Mouse (Mus musculus): ENCODE measurements around the gene Ubxn1. TPM values are rescaled to one million over a fixed set of nuclear protein-coding genes. Genes with fewer than 3 reads are reported as not detected.

The Ubxn1 gene
- polyA plus RNA-seq (2017; shearing (Covaris generic)): 100 to 1,000 TPM; 145 to 156 TPM

DNA sequence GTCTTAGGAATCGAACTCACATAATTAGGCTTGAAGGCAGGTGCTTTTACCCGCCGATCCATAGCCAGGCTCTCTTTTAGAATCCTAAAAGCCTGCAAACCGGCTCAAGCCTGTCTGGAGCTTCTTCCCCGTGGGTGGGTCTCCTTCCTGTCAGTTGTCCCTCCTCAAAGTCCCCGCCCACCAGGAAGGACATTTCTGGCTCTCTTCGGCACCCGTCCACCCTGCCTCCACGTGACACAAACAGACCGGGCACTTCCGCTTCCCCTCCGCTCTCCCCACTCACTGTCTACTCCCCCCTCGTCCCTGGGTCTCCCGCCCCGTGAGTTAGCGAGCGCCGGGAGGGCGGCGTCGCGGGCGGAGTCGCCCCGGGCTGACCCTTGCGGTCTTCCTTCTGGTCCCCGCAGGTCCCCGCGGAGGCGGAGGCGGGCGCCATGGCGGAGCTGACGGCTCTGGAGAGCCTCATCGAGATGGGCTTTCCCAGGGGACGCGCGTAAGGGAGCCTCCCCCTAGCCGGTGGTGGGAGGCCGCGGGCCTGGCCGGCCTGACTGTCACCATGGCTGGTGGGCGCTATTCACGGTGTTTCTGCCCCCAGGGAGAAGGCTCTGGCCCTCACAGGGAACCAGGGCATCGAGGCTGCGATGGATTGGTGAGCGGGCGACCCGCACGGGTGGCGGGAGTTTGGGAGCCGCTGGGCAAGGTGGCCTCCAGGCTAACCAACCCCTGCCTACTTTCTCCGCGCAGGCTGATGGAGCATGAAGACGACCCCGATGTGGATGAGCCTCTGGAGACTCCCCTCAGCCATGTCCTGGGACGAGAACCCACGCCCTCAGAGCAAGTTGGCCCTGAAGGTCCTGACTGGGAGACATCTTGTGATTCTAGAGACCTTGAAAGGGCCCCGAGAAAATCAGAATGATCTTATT is at the start of gene Ubxn1:
Ubxn1 (plus strand) TSS at position 230 of the 920 bp plus-strand sequence.

DNA sequence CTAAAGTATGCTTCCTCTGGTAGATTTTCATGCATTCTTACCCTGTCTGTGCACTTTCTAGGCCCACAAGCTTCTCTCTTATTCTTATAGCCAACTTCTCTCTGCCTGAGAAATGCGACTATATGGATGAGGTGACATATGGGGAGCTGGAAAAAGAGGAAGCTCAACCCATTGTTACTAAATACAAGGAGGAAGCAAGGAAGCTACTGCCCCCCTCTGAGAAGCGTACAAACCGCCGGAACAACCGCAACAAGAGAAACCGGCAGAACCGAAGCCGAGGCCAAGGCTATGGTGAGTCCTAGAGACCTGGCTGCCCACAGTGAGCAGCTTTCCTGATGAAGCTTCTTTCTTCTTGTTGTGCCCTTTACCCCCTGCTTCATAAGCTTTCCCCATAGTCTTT is 41.6 kb upstream of the Ubxn1 start, which contains the start of gene AC129217.1:
AC129217.1 (plus strand) TSS at position 114 of the 400 bp plus-strand sequence.

DNA sequence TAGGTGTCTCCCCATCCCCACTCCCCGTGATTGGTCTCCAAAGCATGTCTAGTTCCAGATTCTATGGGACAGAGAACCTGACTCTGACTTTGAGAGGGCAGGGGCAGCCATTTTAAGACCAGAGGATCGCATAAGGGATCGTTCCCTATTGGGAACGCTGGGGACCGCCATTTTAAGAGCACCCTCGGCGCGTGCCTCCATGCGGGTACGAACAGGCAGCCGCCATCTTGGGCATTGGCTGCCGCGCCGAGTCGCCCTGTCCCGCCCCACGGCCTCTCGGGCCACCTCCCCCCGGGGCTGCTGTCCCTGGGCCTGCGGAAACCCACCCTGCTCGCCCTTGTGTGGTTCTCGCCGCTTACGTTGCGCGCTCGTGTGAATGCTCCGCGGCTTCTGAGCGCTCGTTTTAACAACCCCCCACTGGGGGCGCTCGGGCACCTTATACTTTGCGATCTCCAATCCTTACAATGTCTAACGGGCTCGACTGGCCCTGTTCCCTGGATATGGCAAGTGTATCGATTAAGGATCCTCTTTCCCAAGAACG is 34.0 kb upstream of the Ubxn1 start, which contains the start of gene Bscl2:
Bscl2 (plus strand) TSS at position 217 of the 541 bp plus-strand sequence.

DNA sequence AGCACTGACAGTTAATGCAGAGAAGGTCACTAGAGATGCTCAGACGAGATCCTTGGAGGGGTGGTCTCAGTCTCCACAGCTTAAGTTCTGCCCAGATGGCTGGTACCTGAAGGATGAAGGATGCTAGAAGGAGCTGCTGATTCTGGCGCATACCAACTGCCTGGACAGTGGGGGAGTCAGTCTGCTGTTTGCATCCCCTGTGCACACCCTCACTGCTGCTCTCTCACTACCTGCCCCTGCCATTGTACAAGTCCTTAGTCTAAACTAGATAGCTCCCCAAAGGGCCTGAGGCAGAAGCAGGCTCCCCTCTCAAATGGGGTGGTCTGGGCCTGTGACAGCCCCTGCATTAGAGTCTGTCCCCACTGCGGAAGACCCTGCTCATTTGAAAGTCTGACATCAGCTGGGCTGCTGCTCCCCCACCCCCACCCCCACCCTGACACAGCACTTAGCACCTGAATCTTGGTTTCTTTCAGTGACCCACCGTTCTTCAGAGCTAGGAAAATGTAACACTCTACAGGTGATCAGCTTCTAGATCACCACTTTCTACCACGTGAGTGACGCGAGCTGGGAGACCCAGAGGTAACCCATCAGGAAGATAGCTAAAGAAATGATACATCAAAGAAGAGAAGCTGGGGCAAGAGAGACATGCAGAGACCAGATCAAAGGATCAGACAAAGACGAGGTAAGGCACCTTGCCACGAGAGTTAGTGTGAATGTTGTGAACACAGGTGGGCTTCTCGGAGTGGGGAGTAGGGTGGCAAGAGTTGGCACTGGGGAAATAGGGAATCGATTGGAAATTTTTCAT is 32.0 kb upstream of the Ubxn1 start, which contains the start of gene Gng3:
Gng3 (minus strand) TSS at position 92 of the 805 bp plus-strand sequence.

DNA sequence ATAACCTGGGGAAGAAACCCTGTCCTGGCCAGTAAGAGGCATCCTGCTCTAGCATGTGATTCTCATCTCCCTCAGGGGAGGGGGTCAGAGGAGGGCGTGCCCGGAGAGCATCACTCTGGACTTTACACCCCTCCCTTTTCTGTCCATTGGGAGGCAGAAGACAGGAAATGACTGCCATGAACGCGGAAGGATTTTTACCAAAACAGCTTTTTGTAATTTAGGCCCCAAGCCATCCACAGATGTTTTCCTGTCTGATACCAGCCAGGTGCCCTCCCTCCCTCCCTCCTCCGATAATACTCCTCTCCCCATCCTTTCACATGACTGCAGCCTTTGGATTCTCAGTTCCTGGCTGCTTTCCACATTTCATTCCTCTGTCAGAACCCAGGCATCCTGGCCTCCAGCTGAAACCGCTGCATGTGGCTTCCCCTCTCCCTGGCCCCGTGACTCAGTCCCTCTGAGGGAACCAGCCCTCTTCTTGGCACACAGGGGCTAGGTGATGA is 20.8 kb upstream of the Ubxn1 start, which contains the start of gene Lrrn4cl:
Lrrn4cl (plus strand) TSS at position 367 of the 500 bp plus-strand sequence.

DNA sequence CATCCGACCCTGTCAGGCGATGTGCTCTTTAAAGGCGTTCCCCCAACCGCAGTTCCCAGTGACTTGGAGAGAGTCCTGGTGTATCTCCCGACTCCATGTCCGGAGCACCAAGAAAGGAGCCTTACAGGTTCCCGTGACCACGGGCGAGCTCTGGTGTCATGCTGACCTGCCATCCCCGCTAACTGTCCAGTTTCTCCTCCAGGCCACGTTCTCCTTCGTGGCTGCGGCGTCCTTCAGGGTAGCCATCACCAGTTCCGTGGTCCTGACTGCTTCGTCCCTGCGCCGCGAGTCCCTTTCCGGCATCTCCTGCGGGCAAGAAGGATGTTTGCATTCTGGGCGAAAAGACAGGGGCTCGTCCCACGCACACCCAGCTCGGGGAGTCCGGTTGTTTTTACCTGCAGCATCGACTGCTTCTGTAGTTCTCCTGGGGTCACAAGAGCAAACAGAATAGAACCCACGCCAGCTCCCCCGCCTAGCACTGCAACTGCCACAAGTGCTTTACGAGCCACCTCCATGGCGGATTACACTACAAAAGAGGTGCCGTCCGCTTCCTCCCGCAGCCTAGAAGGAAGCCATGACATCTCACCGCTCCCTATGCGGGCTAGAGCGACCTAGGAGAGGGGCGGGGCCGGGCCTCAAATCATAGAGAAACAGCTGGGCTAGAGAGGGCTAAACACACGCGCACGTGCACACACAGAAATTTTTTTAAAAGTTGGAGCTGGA is 9.2 kb downstream of the Ubxn1 start, which contains the start of gene Uqcc3:
Uqcc3 (minus strand) TSS at position 613 of the 723 bp plus-strand sequence.

DNA sequence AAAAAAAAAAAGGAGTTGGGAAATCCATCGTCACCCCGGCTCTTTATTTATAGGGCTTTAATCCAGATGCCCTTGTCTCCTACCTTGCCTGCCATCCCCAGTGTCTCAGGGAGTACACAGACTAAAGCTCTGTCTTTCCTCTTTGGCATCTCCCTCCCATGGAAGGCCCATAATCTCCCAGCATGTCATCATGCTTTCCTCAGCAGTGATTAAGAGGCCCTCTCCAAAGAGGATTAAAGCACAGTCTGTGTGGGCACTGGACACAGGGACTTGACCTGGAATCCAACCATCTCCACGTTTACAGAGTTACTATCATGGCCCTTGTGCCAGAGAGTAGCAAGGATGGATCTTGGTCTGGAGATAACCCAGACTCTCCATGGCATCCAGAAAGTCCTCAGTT is 12.3 kb downstream of the Ubxn1 start, which contains the start of the genes Lbhd1 and Gm49403:
Lbhd1 (plus strand) TSS at position 117 of the 400 bp plus-strand sequence.
Gm49403 (plus strand) TSS at position 315 of the 400 bp plus-strand sequence.

DNA sequence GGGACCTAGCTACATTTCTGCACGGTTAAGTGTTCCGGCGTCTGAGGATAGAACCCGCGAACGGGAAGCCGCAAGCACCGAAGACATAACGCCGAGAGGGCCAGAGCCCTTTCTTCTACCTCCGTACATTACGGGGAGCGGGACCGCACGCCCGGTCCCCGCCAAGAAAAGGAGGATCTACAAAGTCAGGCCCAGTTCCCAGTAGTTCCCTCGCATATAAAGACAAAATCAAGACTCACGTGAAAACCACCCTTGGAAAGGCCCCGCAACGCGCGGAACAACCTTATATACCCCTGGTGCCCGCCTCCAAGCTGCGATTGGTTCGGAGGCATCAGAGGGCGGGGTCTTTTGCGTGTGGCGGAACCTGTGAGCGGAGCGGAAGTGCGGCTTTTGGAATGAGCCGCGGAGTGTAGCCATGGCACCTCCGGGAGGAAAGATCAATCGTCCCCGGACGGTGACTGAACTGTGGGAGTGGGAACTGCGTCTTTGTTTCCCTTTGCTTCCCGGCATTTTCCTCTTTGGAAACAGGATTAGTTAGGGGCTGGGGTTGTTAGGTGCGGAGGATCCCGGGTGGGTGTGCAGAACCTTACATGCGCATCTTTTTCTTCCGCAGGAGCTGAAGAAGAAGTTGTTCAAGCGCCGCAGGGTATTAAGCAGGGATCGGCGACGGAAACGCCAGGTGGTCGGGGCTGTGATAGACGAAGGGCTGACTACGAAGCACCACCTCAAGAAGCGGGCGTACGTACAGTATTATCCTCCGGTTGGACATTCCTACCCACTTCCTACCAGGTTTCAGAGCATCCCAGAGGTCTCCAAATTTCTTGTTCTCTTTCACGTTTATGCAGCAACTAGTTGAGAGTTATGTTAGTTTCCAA is 17.5 kb downstream of the Ubxn1 start, which contains the start of the genes 1810009A15Rik and Gm49416:
1810009A15Rik (plus strand) TSS at position 343 of the 875 bp plus-strand sequence.
Gm49416 (plus strand) TSS at position 416 of the 875 bp plus-strand sequence.

DNA sequence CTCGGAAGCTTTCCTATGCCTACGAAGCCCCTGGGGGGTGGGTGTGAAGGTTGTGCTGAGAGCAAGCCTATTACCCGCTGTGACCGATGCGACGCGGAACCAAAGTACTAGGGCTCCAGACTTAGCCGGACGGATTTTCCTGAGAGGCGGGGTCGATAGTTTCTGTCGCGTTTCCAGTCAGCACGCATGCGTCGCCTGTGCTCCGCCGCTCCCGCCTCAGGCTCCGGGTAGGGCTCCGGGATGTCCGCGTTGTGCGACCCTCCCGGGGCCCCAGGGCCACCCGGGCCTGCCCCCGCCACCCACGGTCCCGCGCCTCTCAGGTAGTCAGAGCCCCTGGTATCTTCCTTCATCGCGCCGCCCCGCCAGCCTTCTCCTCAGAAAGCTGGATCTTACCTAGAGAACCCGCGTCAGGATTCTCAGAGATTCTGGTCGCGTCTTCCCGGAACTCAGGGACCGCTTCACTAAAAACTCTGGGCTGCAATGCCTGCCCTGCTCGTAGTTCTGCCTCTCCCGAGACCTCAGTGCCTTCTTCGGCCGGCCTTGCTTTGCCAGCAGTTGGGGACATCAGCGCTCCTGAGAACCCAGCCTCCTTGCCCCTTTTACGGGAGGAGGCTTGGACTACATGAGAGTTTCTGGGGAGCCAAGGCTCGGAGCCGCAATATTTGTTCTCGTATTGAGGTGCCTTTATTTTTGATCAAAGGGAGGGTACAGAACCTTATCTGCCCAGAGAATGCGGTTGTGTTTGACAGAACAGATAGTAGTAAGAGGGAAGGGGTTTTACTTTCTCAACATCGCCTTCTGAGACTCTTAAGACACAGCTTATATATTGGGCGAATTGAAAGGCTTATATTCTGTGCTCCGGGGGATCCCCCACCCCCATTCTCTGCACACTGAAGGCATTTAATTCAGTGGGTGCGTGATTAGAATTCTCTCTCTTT is 21.8 kb downstream of the Ubxn1 start, which contains the start of gene Ints5:
Ints5 (plus strand) TSS at position 177 of the 938 bp plus-strand sequence.

DNA sequence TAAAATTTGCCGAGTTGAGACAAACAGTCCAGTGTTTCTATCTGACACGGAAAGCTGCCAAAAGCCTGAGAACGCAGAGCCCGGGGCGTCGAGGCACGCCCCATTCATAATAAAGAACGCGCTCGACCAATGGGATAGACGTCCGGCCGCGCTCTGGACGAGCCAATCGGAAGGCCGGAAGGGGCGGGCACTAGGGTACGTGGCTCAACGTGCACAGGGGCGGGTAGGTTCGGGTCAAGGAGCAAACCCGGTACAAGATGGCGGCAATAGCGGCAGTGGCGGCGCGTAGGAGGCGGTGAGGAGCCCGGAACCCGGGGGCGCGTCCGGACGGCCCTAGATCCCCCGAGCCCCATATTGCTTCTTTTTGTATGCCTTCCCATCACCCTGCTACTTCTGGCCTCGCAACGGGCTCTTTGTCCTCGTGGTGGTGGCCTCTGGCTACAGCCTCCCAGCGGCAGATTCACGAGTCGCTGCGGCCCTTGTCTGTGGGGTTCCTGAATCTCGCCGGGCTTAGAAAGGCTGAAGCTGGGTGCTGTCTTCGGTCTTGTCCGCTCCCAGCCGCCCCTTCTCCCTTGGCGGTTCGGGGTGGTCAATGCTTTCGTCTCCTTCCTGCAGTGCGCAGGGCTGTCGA is 26.7 kb downstream of the Ubxn1 start, which contains the start of gene Ganab:
Ganab (plus strand) TSS at position 207 of the 631 bp plus-strand sequence.

DNA sequence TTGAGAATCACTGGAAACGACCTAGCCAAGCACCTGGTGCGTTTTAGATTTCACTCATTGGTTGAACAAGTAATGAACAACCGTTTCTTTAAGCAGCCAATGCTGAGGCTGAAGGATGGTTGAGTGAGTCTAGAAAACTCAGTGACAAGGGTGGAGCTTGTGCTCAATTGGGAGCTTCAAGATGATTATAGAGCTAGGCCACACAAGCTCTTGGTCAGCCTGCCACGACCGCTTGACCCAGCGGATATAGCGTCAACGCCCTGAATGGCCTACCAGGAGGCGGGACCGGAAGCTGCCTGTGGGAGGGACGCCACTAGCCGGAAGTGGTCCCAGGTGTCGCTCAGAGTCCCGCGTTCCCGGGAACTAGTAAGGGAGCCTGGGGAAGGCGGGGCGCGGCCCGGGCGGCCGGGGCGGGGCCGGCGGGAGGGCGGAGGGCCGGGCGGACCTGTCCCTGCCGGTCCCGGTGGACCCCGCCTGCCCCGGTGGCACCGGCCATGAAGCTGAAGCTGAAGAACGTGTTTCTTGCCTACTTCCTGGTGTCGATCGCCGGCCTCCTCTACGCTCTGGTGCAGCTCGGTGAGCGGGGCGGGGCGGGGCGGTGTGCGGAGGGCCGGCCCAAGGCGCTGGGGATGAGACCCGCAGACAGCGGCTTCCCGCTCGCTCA is 48.9 kb downstream of the Ubxn1 start, which contains the start of gene B3gat3:
B3gat3 (plus strand) TSS at position 302 of the 664 bp plus-strand sequence.

Other genes starting within 250 kb of the Ubxn1 start
- gene Chrm1, start 207.7 kb upstream of the Ubxn1 start, polyA plus RNA-seq (2017; shearing (Covaris generic)): under 1 TPM; 0.07 to 0.15 TPM
- gene Slc3a2, start 148.1 kb upstream of the Ubxn1 start, polyA plus RNA-seq (2017; shearing (Covaris generic)): 100 to 1,000 TPM; 155 to 158 TPM
- 10 to 100 TPM; 67.5 to 85.9 TPM for gene Wdr74, start 135.7 kb upstream of the Ubxn1 start, polyA plus RNA-seq (2017; shearing (Covaris generic))
- gene 1700092M07Rik, start 130.8 kb upstream of the Ubxn1 start, polyA plus RNA-seq (2017; shearing (Covaris generic)): under 1 TPM in 1 of 2 experiments, not detected in 1; 0.60 TPM
- gene Stx5a, start 130.1 kb upstream of the Ubxn1 start, polyA plus RNA-seq (2017; shearing (Covaris generic)): 100 to 1,000 TPM; 143 to 155 TPM
- 100 to 1,000 TPM; 255 to 317 TPM for gene Nxf1, start 114.4 kb upstream of the Ubxn1 start, polyA plus RNA-seq (2017; shearing (Covaris generic))
- gene Tmem223, start 100.5 kb upstream of the Ubxn1 start, polyA plus RNA-seq (2017; shearing (Covaris generic)): 10 to 100 TPM; 88.2 to 88.6 TPM
- gene Tmem179b, start 97.0 kb upstream of the Ubxn1 start, polyA plus RNA-seq (2017; shearing (Covaris generic)): 100 to 1,000 TPM; 159 to 171 TPM
- gene Taf6l, start 85.1 kb upstream of the Ubxn1 start, polyA plus RNA-seq (2017; shearing (Covaris generic)): 10 to 100 TPM; 13.3 to 16.6 TPM
- 100 to 1,000 TPM; 140 to 144 TPM for gene Polr2g, start 72.9 kb upstream of the Ubxn1 start, polyA plus RNA-seq (2017; shearing (Covaris generic))
- 1 to 10 TPM; 2.7 to 4.7 TPM for gene Zbtb3, start 68.9 kb upstream of the Ubxn1 start, polyA plus RNA-seq (2017; shearing (Covaris generic))
- 10 to 100 TPM; 41.8 to 55.6 TPM for gene Ttc9c, start 52.2 kb upstream of the Ubxn1 start, polyA plus RNA-seq (2017; shearing (Covaris generic))
- gene Hnrnpul2, start 51.5 kb upstream of the Ubxn1 start, polyA plus RNA-seq (2017; shearing (Covaris generic)): 10 to 100 TPM in 1 of 2 experiments, 1 to 10 TPM in 1; 8.6 to 15.5 TPM
- not detected for gene AC129217.1, start 41.7 kb upstream of the Ubxn1 start, polyA plus RNA-seq (2017; shearing (Covaris generic))
- gene Bscl2, start 34.0 kb upstream of the Ubxn1 start, polyA plus RNA-seq (2017; shearing (Covaris generic)): 10 to 100 TPM; 87.2 to 89.9 TPM
- under 1 TPM; 0.29 to 0.80 TPM for gene Gng3, start 32.3 kb upstream of the Ubxn1 start, polyA plus RNA-seq (2017; shearing (Covaris generic))
- gene Lrrn4cl, start 20.7 kb upstream of the Ubxn1 start, polyA plus RNA-seq (2017; shearing (Covaris generic)): 1 to 10 TPM in 1 of 2 experiments, not detected in 1; 1.2 TPM
- gene Uqcc3, start 9.4 kb downstream of the Ubxn1 start, polyA plus RNA-seq (2017; shearing (Covaris generic)): 10 to 100 TPM; 71.1 to 77.2 TPM
- gene Lbhd1, start 12.2 kb downstream of the Ubxn1 start, polyA plus RNA-seq (2017; shearing (Covaris generic)): 100 to 1,000 TPM in 1 of 2 experiments, 10 to 100 TPM in 1; 99.3 to 105 TPM
- not detected for gene Gm49403, start 12.4 kb downstream of the Ubxn1 start, polyA plus RNA-seq (2017; shearing (Covaris generic))
- 10 to 100 TPM; 39.7 to 55.4 TPM for gene 1810009A15Rik, start 17.4 kb downstream of the Ubxn1 start, polyA plus RNA-seq (2017; shearing (Covaris generic))
- not detected for gene Gm49416, start 17.4 kb downstream of the Ubxn1 start, polyA plus RNA-seq (2017; shearing (Covaris generic))
- gene Ints5, start 21.5 kb downstream of the Ubxn1 start, polyA plus RNA-seq (2017; shearing (Covaris generic)): 10 to 100 TPM; 35.8 to 44.9 TPM
- 100 to 1,000 TPM; 108 to 118 TPM for gene Ganab, start 26.6 kb downstream of the Ubxn1 start, polyA plus RNA-seq (2017; shearing (Covaris generic))
- gene B3gat3, start 48.9 kb downstream of the Ubxn1 start, polyA plus RNA-seq (2017; shearing (Covaris generic)): 10 to 100 TPM; 52.1 to 63.5 TPM
- 10 to 100 TPM; 10.2 to 16.3 TPM for gene Rom1, start 57.9 kb downstream of the Ubxn1 start, polyA plus RNA-seq (2017; shearing (Covaris generic))
- 100 to 1,000 TPM in 1 of 2 experiments, 10 to 100 TPM in 1; 77.4 to 100 TPM for gene Eml3, start 58.1 kb downstream of the Ubxn1 start, polyA plus RNA-seq (2017; shearing (Covaris generic))
- 100 to 1,000 TPM; 231 to 276 TPM for gene Mta2, start 70.4 kb downstream of the Ubxn1 start, polyA plus RNA-seq (2017; shearing (Covaris generic))
- 10 to 100 TPM; 37.6 to 40.5 TPM for gene Tut1, start 82.4 kb downstream of the Ubxn1 start, polyA plus RNA-seq (2017; shearing (Covaris generic))
- 100 to 1,000 TPM; 264 to 300 TPM for gene Eef1g, start 95.5 kb downstream of the Ubxn1 start, polyA plus RNA-seq (2017; shearing (Covaris generic))
- 10 to 100 TPM; 58.4 to 93.3 TPM for gene Ahnak, start 117.8 kb downstream of the Ubxn1 start, polyA plus RNA-seq (2017; shearing (Covaris generic))
- not detected for gene Scgb1a1, start 216.5 kb downstream of the Ubxn1 start, polyA plus RNA-seq (2017; shearing (Covaris generic))

All from inflammation-experienced regulatory T-cells (primary cell).